Mouse (Mus musculus) embryo, embryonic 9.5 days (tissue): ENCODE measurements around the gene Neurod4.

ENCODE experiments used
- DNase-seq: peaks from one replicate; pipeline ENCODE4 v3.0.0-alpha.2; 2017; ENCODE audit errors: extremely low spot score

Neurod4 gene

GRCm38 (mm10) chr10:130234576-130234975 lies 45.5 kb downstream of the Neurod4 start:
- no peak for DNase-seq

GRCm38 (mm10) chr10:130232117-130232516 lies 47.9 kb downstream of the Neurod4 start:
- DNase-seq = no peak

GRCm38 (mm10) chr10:130229584-130229983 lies 50.5 kb downstream of the Neurod4 start:
- no peak for DNase-seq

GRCm38 (mm10) chr10:130228246-130228645 lies 51.8 kb downstream of the Neurod4 start:
- DNase-seq = peak; percentile 55

- no peak for DNase-seq
Measured at GRCm38 (mm10) chr10:130225034-130225433, 55.0 kb downstream of the Neurod4 start.
